Mouse (Mus musculus) liver, postnatal 0 days (tissue): Measurements from ENCODE around the gene Tmcc3. TPM values are rescaled to one million over a fixed set of nuclear protein-coding genes. Genes with fewer than 3 reads are reported as not detected.

Experiments
- ATAC-seq: fragments of 200-750 bp; cut with Nextera tagmentation; 2 replicates; pipeline ENCODE4 v1.8.0; 2017; ENCODE audit warnings: mild to moderate bottlenecking, moderate library complexity
- DNase-seq: peaks from one replicate; pipeline ENCODE4 v3.0.0-alpha.2; 2016
- H3K27ac ChIP-seq: fragments of 300-500 bp; sonication (generic); 2 replicates; pipeline ENCODE4 v1.5.1; 2014; ENCODE audit warnings: antibody characterized with exemption, moderate library complexity, mild to moderate bottlenecking, low read depth
- H3K27me3 ChIP-seq: fragments of 300-500 bp; sonication (generic); 2 replicates; pipeline ENCODE4 v1.6.1; 2014; ENCODE audit warnings: low read length, control low read depth, mixed read lengths; ENCODE audit not compliant: insufficient read depth
- H3K36me3 ChIP-seq: fragments of 300-500 bp; sonication (generic); replicated peaks from 2 replicates; pipeline ENCODE4 v1.6.1; 2014; ENCODE audit warnings: mild to moderate bottlenecking, control low read depth, low read length, moderate library complexity, mixed read lengths; ENCODE audit not compliant: insufficient read depth
- H3K4me1 ChIP-seq: fragments of 300-500 bp; sonication (generic); 2 replicates; pipeline ENCODE4 v1.6.1; 2014; ENCODE audit warnings: antibody characterized with exemption, mild to moderate bottlenecking, control low read depth; ENCODE audit not compliant: insufficient read depth
- H3K4me2 ChIP-seq: fragments of 300-500 bp; sonication (generic); 2 replicates; pipeline ENCODE4 v1.6.1; 2014; ENCODE audit warnings: low read depth, mild to moderate bottlenecking, low read length, moderate library complexity, mixed read lengths
- H3K4me3 ChIP-seq: fragments of 300-500 bp; sonication (generic); 2 replicates; pipeline ENCODE4 v1.5.1; 2014; ENCODE audit warnings: low read depth, low read length
- H3K9ac ChIP-seq: fragments of 300-500 bp; sonication (generic); replicated peaks from 2 replicates; pipeline ENCODE4 v1.6.1; 2014; ENCODE audit warnings: mild to moderate bottlenecking, moderate library complexity
- H3K9me3 ChIP-seq: fragments of 300-500 bp; sonication (generic); 2 replicates; pipeline ENCODE4 v1.6.1; 2016; ENCODE audit warnings: mild to moderate bottlenecking, control low read depth, low read length, mixed read lengths
- CTCF ChIP-seq: sonication (generic); IDR thresholded peaks from 2 replicates; pipeline ENCODE4 v1.5.1; 2016; ENCODE audit warnings: antibody characterized with exemption, low read depth
- EP300 ChIP-seq: IDR thresholded peaks from 2 replicates; pipeline ENCODE4 v1.6.1; 2016; ENCODE audit warnings: antibody characterized with exemption, low read depth, mild to moderate bottlenecking
- WGBS: fragments of 180-500 bp; shearing (Covaris S2); extraction: QIAGEN DNeasy Blood & Tissue Kit; methylation state at CpG from one replicate; pipeline ENCODE4 v1.1.7; 2014; ENCODE audit not compliant: insufficient replicate concordance; 5-methylcytosine and 5-hydroxymethylcytosine counted together
- polyA plus RNA-seq: library from polyadenylated mRNA; unstranded; fragments of >200 nt; fragmentation: Nextera tagmentation; extraction: Ambion mirVana; gene quantifications from 2 replicates; pipeline ENCODE4 v1.2.1, GENCODE M21; 2015

Tmcc3 gene
- polyA plus RNA-seq, 1 experiment from 2014 or later: 6.6 TPM

DNA sequence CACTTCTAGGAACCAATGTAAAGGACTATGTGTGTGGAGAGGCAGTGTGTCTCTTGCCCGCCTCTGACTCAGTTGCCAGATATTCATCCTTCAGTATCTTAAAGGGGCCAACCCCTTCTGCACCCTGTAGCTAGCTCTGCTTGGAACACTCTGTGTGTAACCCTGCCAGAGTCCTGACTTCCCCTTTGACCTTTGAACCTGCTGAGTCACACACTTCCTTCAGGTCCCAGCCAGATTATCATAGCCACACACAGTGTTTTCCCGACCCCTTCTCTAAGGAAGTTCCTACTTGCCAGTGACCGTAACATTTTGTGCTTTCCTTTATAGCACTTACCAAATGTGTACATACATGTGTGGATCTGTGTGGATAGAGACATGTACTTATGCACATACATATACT is 93.7 kb downstream of the Tmcc3 start:
- Histone ChIP-seq H3K27ac (no peak overlapping the region), H3K9ac (no peak overlapping the region), H3K36me3 (no peaks in the 10 kb centered on the region), H3K4me2 (no peak overlapping the region), H3K4me3 (no peak overlapping the region), H3K4me1 (peaks cover 5% of the 10 kb centered on the region; the same call in 1 of the 2 replicates), H3K9me3 (no peaks in the 10 kb centered on the region), H3K27me3 (peaks cover 1% of the 10 kb centered on the region; the same call in 1 of the 2 replicates)
- TF ChIP-seq CTCF (no peak), EP300 (no peak)
- DNase-seq (no peak), ATAC-seq (peak; percentile 25; the same call in 1 of the 2 replicates)
- 38% methylated on average over 3 of the region's 3 CpGs for WGBS

DNA sequence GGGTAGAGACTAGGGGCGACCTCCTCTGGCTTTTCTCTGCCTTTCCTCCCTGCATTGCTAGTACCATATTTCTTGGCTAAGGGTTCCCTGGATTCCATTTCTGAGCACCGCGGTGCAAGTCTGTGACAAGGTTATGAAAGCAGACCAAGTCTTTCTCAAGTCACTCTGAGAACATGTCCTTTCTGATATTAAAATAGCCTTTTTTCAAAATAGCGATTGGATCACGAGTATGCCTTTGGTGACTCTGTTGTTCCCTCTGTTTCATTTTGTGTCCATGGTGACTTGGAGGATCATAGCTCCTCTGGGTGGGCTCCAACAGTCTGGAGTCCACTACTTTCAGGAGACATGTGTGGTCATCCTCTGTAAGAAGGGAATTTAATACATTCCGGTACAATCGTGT is 95.1 kb downstream of the Tmcc3 start:
- ATAC-seq (no peak), DNase-seq (no peak)
- Histone ChIP-seq H3K36me3 (no peaks in the 10 kb centered on the region), H3K9ac (no peak overlapping the region), H3K4me1 (peaks cover 5% of the 10 kb centered on the region; the same call in 1 of the 2 replicates), H3K27ac (no peak overlapping the region), H3K4me3 (no peak overlapping the region), H3K27me3 (no peaks in the 10 kb centered on the region), H3K4me2 (no peak overlapping the region), H3K9me3 (no peaks in the 10 kb centered on the region)
- WGBS: 91% methylated on average over 7 of the region's 7 CpGs
- TF ChIP-seq CTCF: no peak
- no peak for TF ChIP-seq EP300

DNA sequence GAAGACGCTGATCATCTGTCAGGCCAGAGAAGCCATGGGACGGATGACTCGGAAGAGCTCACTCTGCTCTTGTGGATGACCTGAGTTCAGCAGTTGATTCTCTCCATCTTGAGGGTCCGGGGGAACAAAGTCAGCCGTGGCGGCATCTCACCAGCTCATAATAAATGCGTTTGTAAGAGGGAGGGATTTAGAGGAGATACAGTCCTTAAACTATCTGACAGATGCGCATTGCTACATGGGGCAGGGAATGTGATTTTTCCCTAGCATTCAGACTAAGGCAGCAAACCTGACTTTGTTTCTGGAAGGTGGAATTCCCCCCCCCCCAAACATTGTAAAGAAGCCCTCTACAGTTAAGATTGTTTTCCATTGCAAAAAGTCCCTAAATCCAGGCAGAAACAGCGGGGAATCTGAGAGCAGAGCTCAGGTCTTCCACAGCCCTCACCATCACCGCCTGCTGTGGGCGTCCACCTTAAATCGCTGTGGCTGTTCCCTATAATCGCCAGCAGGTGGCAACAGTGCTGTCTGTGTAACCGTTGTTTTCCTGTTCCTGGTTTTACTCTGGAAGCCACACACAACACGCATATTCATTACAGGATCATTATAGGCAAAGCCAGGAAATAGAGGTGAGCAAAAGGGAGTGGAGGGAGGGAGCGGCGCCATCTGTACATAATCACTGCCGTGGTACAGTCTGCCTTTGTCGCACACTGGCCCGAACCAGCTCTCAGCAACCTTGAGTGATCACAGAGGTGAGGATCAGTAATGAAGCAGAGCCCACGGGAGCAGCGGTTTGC is 96.8 kb downstream of the Tmcc3 start:
- WGBS: 24% methylated on average over 22 of the region's 22 CpGs
- TF ChIP-seq CTCF (peak; percentile 94), EP300 (no peak)
- Histone ChIP-seq H3K9me3 (no peaks in the 10 kb centered on the region), H3K4me2 (peak overlapping the region; percentile 67), H3K4me1 (peaks cover 5% of the 10 kb centered on the region; the same call in 1 of the 2 replicates), H3K27me3 (no peaks in the 10 kb centered on the region), H3K36me3 (no peaks in the 10 kb centered on the region), H3K4me3 (peak overlapping the region; percentile 26; the same call in 1 of the 2 replicates), H3K9ac (peak overlapping the region; percentile 57), H3K27ac (no peak overlapping the region)
- peak; percentile 65 for DNase-seq
- peak; percentile 67 for ATAC-seq

DNA sequence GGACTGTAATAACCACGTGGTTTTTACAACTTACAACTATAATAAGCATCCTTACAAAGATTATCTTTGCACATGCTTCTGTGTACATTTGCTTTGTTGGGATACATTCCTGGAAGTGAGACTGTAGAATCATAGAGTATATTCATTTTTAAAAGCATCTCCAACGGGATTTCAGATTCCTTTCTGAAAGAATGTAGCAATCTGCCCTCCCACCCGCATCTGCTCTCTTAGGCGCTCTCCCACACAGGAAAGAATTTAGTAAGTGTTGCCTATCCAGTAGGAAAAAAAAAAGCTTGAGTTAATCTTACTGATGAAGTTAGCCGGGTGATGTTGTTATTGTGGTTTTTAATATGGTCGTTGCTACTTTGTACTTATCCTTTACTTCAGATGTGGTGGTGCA is 97.9 kb downstream of the Tmcc3 start:
- H3K4me2 ChIP-seq: no peak overlapping the region
- H3K9ac ChIP-seq: no peak overlapping the region
- no peaks in the 10 kb centered on the region for H3K27me3 ChIP-seq
- H3K36me3 ChIP-seq: no peaks in the 10 kb centered on the region
- no peaks in the 10 kb centered on the region for H3K9me3 ChIP-seq
- TF ChIP-seq CTCF (no peak), EP300 (no peak)
- DNase-seq: no peak
- H3K27ac ChIP-seq: no peak overlapping the region
- no peak overlapping the region for H3K4me3 ChIP-seq
- H3K4me1 ChIP-seq: peaks cover 5% of the 10 kb centered on the region; the same call in 1 of the 2 replicates
- no peak for ATAC-seq
- 75% methylated on average over 6 of the region's 6 CpGs for WGBS

DNA sequence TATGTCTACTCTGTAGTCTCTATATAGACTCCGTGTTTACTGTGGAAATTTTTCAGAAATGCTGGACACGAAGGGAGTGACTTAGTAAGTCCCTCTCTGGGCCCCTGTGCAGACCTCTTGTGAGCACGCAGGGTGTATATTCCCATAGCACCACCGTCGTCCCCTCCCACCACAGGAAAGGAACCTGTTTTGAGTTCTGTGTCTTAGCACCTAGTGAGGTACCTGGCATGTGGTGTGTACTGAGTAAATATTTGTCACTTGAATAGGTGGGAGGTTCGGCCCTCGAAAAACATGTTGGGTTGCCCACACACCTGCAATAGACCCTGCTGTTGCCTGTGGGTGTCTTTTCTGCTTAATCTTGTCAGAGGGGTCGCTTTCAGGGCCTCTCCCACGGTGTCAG is 99.8 kb downstream of the Tmcc3 start:
- no peak for DNase-seq
- ATAC-seq: no peak
- Histone ChIP-seq H3K4me3 (no peak overlapping the region), H3K36me3 (no peaks in the 10 kb centered on the region), H3K9ac (no peak overlapping the region), H3K4me1 (no peaks in the 10 kb centered on the region), H3K27me3 (no peaks in the 10 kb centered on the region), H3K9me3 (no peaks in the 10 kb centered on the region), H3K27ac (no peak overlapping the region), H3K4me2 (no peak overlapping the region)
- TF ChIP-seq EP300: no peak
- TF ChIP-seq CTCF: no peak
- 62% methylated on average over 9 of the region's 9 CpGs for whole genome bisulfite sequencing

DNA sequence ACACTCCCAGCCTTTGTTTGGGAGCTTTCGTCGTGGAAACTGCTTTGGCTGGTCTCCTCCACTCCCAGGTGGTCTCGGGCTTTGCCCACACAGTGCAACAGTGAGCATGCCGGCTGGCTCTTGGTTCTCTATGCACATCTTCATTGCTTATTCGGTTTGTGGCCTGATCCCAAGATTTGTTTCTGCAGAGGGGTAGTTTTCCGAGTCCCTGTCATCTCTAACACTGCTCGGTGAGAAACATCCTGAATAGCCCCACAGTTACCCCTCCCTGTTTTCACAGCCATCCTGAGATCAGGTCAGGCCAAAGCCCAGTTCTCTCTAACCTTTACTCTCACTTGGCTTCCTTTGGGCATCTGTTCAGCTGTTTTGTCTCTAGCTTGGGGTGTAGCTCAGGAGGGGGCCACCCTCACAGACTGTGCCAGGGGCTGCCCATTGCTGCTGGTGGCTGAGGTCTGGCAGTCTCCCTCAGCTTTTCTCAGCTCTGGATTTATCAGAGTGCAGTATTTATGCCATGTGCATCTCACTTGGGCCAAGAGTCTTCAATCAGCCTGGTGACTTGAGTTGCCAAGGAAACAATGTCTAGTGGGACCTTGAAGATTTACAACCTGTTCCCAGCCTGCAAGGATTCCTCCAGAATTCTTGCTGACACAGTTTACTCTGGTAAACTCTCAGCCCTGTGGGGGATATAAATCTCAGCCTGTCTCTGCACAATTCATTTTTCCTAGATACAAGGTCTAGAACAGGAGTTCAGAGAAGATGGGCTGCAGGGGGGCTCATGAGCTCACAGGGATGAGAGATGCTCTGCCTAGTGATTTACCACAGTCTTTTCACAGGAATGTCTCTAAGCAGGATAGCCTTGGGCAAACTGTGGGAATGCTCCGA is 102.3 kb downstream of the Tmcc3 start:
- Histone ChIP-seq H3K27ac (no peak overlapping the region), H3K4me3 (no peak overlapping the region), H3K4me1 (no peaks in the 10 kb centered on the region), H3K9ac (no peak overlapping the region), H3K36me3 (no peaks in the 10 kb centered on the region), H3K9me3 (no peaks in the 10 kb centered on the region), H3K27me3 (no peaks in the 10 kb centered on the region), H3K4me2 (no peak overlapping the region)
- TF ChIP-seq CTCF (no peak), EP300 (no peak)
- WGBS: 54% methylated on average over 8 of the region's 8 CpGs
- ATAC-seq (no peak), DNase-seq (no peak)
